Comparison of ENCODE assay signal across 18 mouse cellular contexts in genomic region chr2:107552569-107552968, GRCm38 (mm10).
"Had no signal": no experiment of that assay in that cellular context is flagged by ENCODE, and none has a peak within 500 bp of the region (broad histone marks: within the 10 kb centered on the region; RNA-seq: fewer than 3 reads in every experiment).

No protein-coding gene starts in this region.

- H3K36me3 ChIP-seq: intestine, embryonic 15.5 days; limb, embryonic 10.5 days; limb, embryonic 13.5 days; liver, embryonic 12.5 days; liver, embryonic 15.5 days had no signal

- ATAC-seq: intestine, embryonic 15.5 days; liver, embryonic 12.5 days had no signal

- H3K4me3 ChIP-seq: intestine, embryonic 15.5 days; limb, embryonic 10.5 days; limb, embryonic 13.5 days; liver, embryonic 12.5 days; liver, embryonic 15.5 days; myocyte had no signal

- H3K4me2 ChIP-seq: intestine, embryonic 15.5 days; limb, embryonic 13.5 days; liver, embryonic 12.5 days; liver, embryonic 15.5 days had no signal

- H3K9me3 ChIP-seq: intestine, embryonic 15.5 days; limb, embryonic 10.5 days; limb, embryonic 13.5 days; liver, embryonic 12.5 days; liver, embryonic 15.5 days had no signal

- H3K4me1 ChIP-seq: intestine, embryonic 15.5 days; limb, embryonic 10.5 days; limb, embryonic 13.5 days; liver, embryonic 12.5 days; liver, embryonic 15.5 days had no signal

- H3K9ac ChIP-seq: intestine, embryonic 15.5 days; limb, embryonic 13.5 days; liver, embryonic 12.5 days; liver, embryonic 15.5 days had no signal

- H3K27ac ChIP-seq: intestine, embryonic 15.5 days; limb, embryonic 10.5 days; limb, embryonic 13.5 days; liver, embryonic 12.5 days; liver, embryonic 15.5 days; stomach, postnatal 0 days had no signal

- DNase-seq: kidney, adult 11 months; kidney, adult 8-10 months; kidney, postnatal 14 days; kidney, postnatal 4 days; liver; lung, adult 2 months; lung, postnatal 14 days; lung, postnatal 4 days; thymus, adult 2 months; thymus, postnatal 14 days; thymus, postnatal 4 days had no signal

- H3K27me3 ChIP-seq: intestine, embryonic 15.5 days; limb, embryonic 13.5 days; liver, embryonic 12.5 days; liver, embryonic 15.5 days had no signal
